Mouse (Mus musculus) hindbrain, postnatal 0 days (tissue): ENCODE measurements around the gene Ppm1d. TPM values are rescaled to one million over a fixed set of nuclear protein-coding genes. Genes with fewer than 3 reads are reported as not detected.

Experiments
- ATAC-seq: fragments of 200-750 bp; cut with Nextera tagmentation; 2 replicates; pipeline ENCODE4 v1.8.0; 2017; ENCODE audit warnings: mild to moderate bottlenecking, moderate TSS enrichment, moderate library complexity
- DNase-seq: peaks from one replicate; pipeline ENCODE4 v3.0.0-alpha.2; 2015; ENCODE audit warnings: low spot score
- H3K27ac ChIP-seq: fragments of 300-500 bp; sonication (generic); 2 replicates; pipeline ENCODE4 v1.5.1; 2014; ENCODE audit warnings: mild to moderate bottlenecking
- H3K27me3 ChIP-seq: fragments of 300-500 bp; sonication (generic); 2 replicates; pipeline ENCODE4 v1.6.1; 2014; ENCODE audit warnings: low read length, mixed read lengths; ENCODE audit not compliant: insufficient read depth
- H3K36me3 ChIP-seq: fragments of 300-500 bp; sonication (generic); 2 replicates; pipeline ENCODE4 v1.6.1; 2014; ENCODE audit warnings: low read length, mixed read lengths; ENCODE audit not compliant: insufficient read depth
- H3K4me1 ChIP-seq: fragments of 300-500 bp; sonication (generic); 2 replicates; pipeline ENCODE4 v1.6.1; 2014; ENCODE audit warnings: antibody characterized with exemption, low read length, mixed read lengths; ENCODE audit not compliant: insufficient read depth
- H3K4me2 ChIP-seq: fragments of 300-500 bp; sonication (generic); 2 replicates; pipeline ENCODE4 v1.6.1; 2014; ENCODE audit warnings: low read depth, mild to moderate bottlenecking, low read length, moderate library complexity, mixed read lengths
- H3K4me3 ChIP-seq: fragments of 300-500 bp; sonication (generic); 2 replicates; pipeline ENCODE4 v1.5.1; 2014; ENCODE audit warnings: low read length
- H3K9ac ChIP-seq: fragments of 300-500 bp; sonication (generic); replicated peaks from 2 replicates; pipeline ENCODE4 v1.6.1; 2014; ENCODE audit warnings: mild to moderate bottlenecking, low read length, moderate library complexity, mixed read lengths
- H3K9me3 ChIP-seq: fragments of 300-500 bp; sonication (generic); 2 replicates; pipeline ENCODE4 v1.6.1; 2016; ENCODE audit warnings: low read length, mixed read lengths
- CTCF ChIP-seq: IDR thresholded peaks from 2 replicates; pipeline ENCODE4 v1.5.1; 2016; ENCODE audit warnings: antibody characterized with exemption, control low read depth, low read depth
- WGBS: fragments of 180-500 bp; shearing (Covaris S2); extraction: QIAGEN DNeasy Blood & Tissue Kit; methylation state at CpG from one replicate; pipeline ENCODE4 v1.1.7; 2014; 5-methylcytosine and 5-hydroxymethylcytosine counted together
- polyA plus RNA-seq: library from polyadenylated mRNA; unstranded; fragments of >200 nt; fragmentation: Nextera tagmentation; extraction: Ambion mirVana; gene quantifications from 2 replicates; pipeline ENCODE4 v1.2.1, GENCODE M21; 2015
- total RNA-seq: library from RNA; depleted of rRNA; stranded (reverse); fragments of >200 nt; gene quantifications from 2 replicates; pipeline ENCODE4 v1.2.3, GENCODE M21; 2014; rRNA removed

Ppm1d gene
- total RNA-seq (11.4 and 12.8 TPM in 2 replicates), polyA plus RNA-seq (14.4 and 14.5 TPM in 2 replicates)

- peak within 1 kb of the TSS; percentile 98 for H3K4me3 ChIP-seq
- H3K27me3 ChIP-seq, result no peaks in the 10 kb centered on the region
- H3K27ac ChIP-seq, result peak within 1 kb of the TSS; percentile 92
- ATAC-seq (peak; percentile 97), DNase-seq (peak; percentile 100)
- no peaks in the 10 kb centered on the region for H3K9me3 ChIP-seq
- H3K36me3 ChIP-seq, result no peaks in the 10 kb centered on the region
- no peak for TF ChIP-seq CTCF
- peak within 1 kb of the TSS; percentile 93 for H3K9ac ChIP-seq
- peak within 1 kb of the TSS; percentile 66 for H3K4me2 ChIP-seq
- WGBS, result under 1% methylated on average over 59 of the region's 78 CpGs
- H3K4me1 ChIP-seq, result 0 out of 2 replicates have a peak, but pooled peaks cover 7% of the 10 kb centered on the region
These were observed at the start of gene Ppm1d for GRCm38 (mm10) chr11:85310713-85311574. Gene Ppm1d, plus strand, starts transcription at chr11:85311244.

- no peak for ATAC-seq
- WGBS, result 48% methylated on average over 5 of the region's 5 CpGs
These were observed 46.4 kb upstream of the Ppm1d start for GRCm38 (mm10) chr11:85264635-85265034.

GRCm38 (mm10) chr11:85267393-85267792, 43.7 kb upstream of the Ppm1d start:
- Histone ChIP-seq H3K27me3 (no peaks in the 10 kb centered on the region), H3K4me3 (no peak overlapping the region), H3K9ac (no peak overlapping the region), H3K27ac (no peak overlapping the region), H3K36me3 (no peaks in the 10 kb centered on the region), H3K9me3 (no peaks in the 10 kb centered on the region), H3K4me1 (no peaks in the 10 kb centered on the region), H3K4me2 (no peak overlapping the region)
- ATAC-seq (no peak), DNase-seq (no peak)
- WGBS, result 82% methylated on average over 1 of the region's 1 CpGs
- TF ChIP-seq CTCF, result no peak

More at GRCm38 (mm10) chr11:85264635-85265034, 46.4 kb upstream of the Ppm1d start:
- Histone ChIP-seq H3K27me3 (no peaks in the 10 kb centered on the region), H3K4me2 (no peak overlapping the region), H3K9ac (no peak overlapping the region), H3K4me3 (no peak overlapping the region), H3K9me3 (no peaks in the 10 kb centered on the region), H3K4me1 (no peaks in the 10 kb centered on the region), H3K36me3 (no peaks in the 10 kb centered on the region), H3K27ac (no peak overlapping the region)
- TF ChIP-seq CTCF, result no peak
- DNase-seq, result no peak

- Histone ChIP-seq H3K4me2 (no peak overlapping the region), H3K36me3 (no peaks in the 10 kb centered on the region), H3K27ac (no peak overlapping the region), H3K4me3 (no peak overlapping the region), H3K27me3 (no peaks in the 10 kb centered on the region), H3K9me3 (no peaks in the 10 kb centered on the region), H3K4me1 (no peaks in the 10 kb centered on the region), H3K9ac (no peak overlapping the region)
- TF ChIP-seq CTCF, result peak; percentile 55
- DNase-seq (peak; percentile 31), ATAC-seq (no peak)
- 55% methylated on average over 3 of the region's 3 CpGs for WGBS
These were observed 40.4 kb upstream of the Ppm1d start for GRCm38 (mm10) chr11:85270631-85271030.

- WGBS, result 74% methylated on average over 6 of the region's 6 CpGs
- Histone ChIP-seq H3K27ac (no peak overlapping the region), H3K4me3 (no peak overlapping the region), H3K9ac (no peak overlapping the region), H3K27me3 (no peaks in the 10 kb centered on the region), H3K4me2 (no peak overlapping the region), H3K36me3 (no peaks in the 10 kb centered on the region), H3K4me1 (no peaks in the 10 kb centered on the region), H3K9me3 (no peaks in the 10 kb centered on the region)
- DNase-seq (no peak), ATAC-seq (no peak)
- TF ChIP-seq CTCF, result peak; percentile 20; the same call in 1 of the 2 replicates
These were observed 37.7 kb upstream of the Ppm1d start for GRCm38 (mm10) chr11:85273299-85273698.

GRCm38 (mm10) chr11:85275151-85275550, 35.9 kb upstream of the Ppm1d start:
- H3K27me3 ChIP-seq, result no peaks in the 10 kb centered on the region
- no peaks in the 10 kb centered on the region for H3K36me3 ChIP-seq
- no peak for TF ChIP-seq CTCF
- no peaks in the 10 kb centered on the region for H3K9me3 ChIP-seq
- no peak overlapping the region for H3K27ac ChIP-seq
- WGBS, result 87% methylated on average over 5 of the region's 5 CpGs
- H3K4me2 ChIP-seq, result no peak overlapping the region
- no peaks in the 10 kb centered on the region for H3K4me1 ChIP-seq
- DNase-seq, result no peak
- no peak overlapping the region for H3K9ac ChIP-seq
- ATAC-seq, result no peak
- no peak overlapping the region for H3K4me3 ChIP-seq

- Histone ChIP-seq H3K36me3 (no peaks in the 10 kb centered on the region), H3K9me3 (no peaks in the 10 kb centered on the region), H3K27ac (no peak overlapping the region), H3K4me1 (no peaks in the 10 kb centered on the region), H3K4me2 (no peak overlapping the region), H3K4me3 (no peak overlapping the region), H3K9ac (no peak overlapping the region), H3K27me3 (no peaks in the 10 kb centered on the region)
- no peak for ATAC-seq
- TF ChIP-seq CTCF, result no peak
- WGBS, result 76% methylated on average over 5 of the region's 5 CpGs
- DNase-seq, result no peak
These were observed 33.4 kb upstream of the Ppm1d start for GRCm38 (mm10) chr11:85277609-85278008.
